Mouse (Mus musculus) midbrain, postnatal 0 days (tissue): ENCODE measurements at regions not wholly inside any gene's neighbourhood (a gene's known extent, or its start where the extent isn't known, plus 50 kb on each side); places are given as distances from the start of the nearest gene placed in this dataset.
A peak's percentile ranks its signal among the peaks of the same experiment; 100 is the strongest.

Experiments used
- ATAC-seq: fragments of 200-750 bp; cut with Nextera tagmentation; 2 replicates; pipeline ENCODE4 v1.8.0; 2017; ENCODE audit warnings: moderate number of reproducible peaks, mild to moderate bottlenecking, moderate TSS enrichment, moderate library complexity; ENCODE audit not compliant: low FRiP score
- DNase-seq: peaks from one replicate; pipeline ENCODE4 v3.0.0-alpha.2; 2015; ENCODE audit warnings: low spot score
- H3K27ac ChIP-seq: fragments of 300-500 bp; sonication (generic); 2 replicates; pipeline ENCODE4 v1.5.1; 2014; ENCODE audit warnings: low read depth, mild to moderate bottlenecking, low read length, mixed read lengths
- H3K27me3 ChIP-seq: fragments of 300-500 bp; sonication (generic); 2 replicates; pipeline ENCODE4 v1.6.1; 2014; ENCODE audit warnings: low read length, control low read depth, mixed read lengths; ENCODE audit not compliant: insufficient read depth
- H3K36me3 ChIP-seq: fragments of 300-500 bp; sonication (generic); 2 replicates; pipeline ENCODE4 v1.6.1; 2014; ENCODE audit warnings: low read length, control low read depth, mixed read lengths; ENCODE audit not compliant: insufficient read depth
- H3K4me1 ChIP-seq: fragments of 300-500 bp; sonication (generic); 2 replicates; pipeline ENCODE4 v1.6.1; 2014; ENCODE audit warnings: mild to moderate bottlenecking, control low read depth, antibody characterized with exemption, low read length, mixed read lengths; ENCODE audit not compliant: insufficient read depth
- H3K4me2 ChIP-seq: fragments of 300-500 bp; sonication (generic); 2 replicates; pipeline ENCODE4 v1.6.1; 2014; ENCODE audit warnings: low read depth, mild to moderate bottlenecking, low read length, mixed read lengths; ENCODE audit not compliant: poor library complexity, severe bottlenecking
- H3K4me3 ChIP-seq: fragments of 300-500 bp; sonication (generic); 2 replicates; pipeline ENCODE4 v1.5.1; 2014; ENCODE audit warnings: low read depth, mild to moderate bottlenecking, low read length, moderate library complexity
- H3K9ac ChIP-seq: fragments of 300-500 bp; sonication (generic); replicated peaks from 2 replicates; pipeline ENCODE4 v1.6.1; 2014; ENCODE audit warnings: mild to moderate bottlenecking, low read length, moderate library complexity, mixed read lengths; ENCODE audit not compliant: poor library complexity, severe bottlenecking
- H3K9me3 ChIP-seq: fragments of 300-500 bp; sonication (generic); 2 replicates; pipeline ENCODE4 v1.6.1; 2016; ENCODE audit warnings: low read length, control low read depth
- CTCF ChIP-seq: IDR thresholded peaks from 2 replicates; pipeline ENCODE4 v1.5.1; 2016; ENCODE audit warnings: antibody characterized with exemption, mild to moderate bottlenecking
- WGBS: fragments of 180-500 bp; shearing (Covaris S2); extraction: QIAGEN DNeasy Blood & Tissue Kit; methylation state at CpG from one replicate; pipeline ENCODE4 v1.1.7; 2014; 5-methylcytosine and 5-hydroxymethylcytosine counted together

- H3K4me2 ChIP-seq = no peak overlapping the region
- H3K9me3 ChIP-seq = no peaks in the 10 kb centered on the region
- H3K9ac ChIP-seq = no peak overlapping the region
- DNase-seq (no peak), ATAC-seq (no peak)
- WGBS = 82% methylated on average over 3 of the region's 3 CpGs
- H3K36me3 ChIP-seq = no peaks in the 10 kb centered on the region
- H3K27ac ChIP-seq = no peak overlapping the region
- H3K4me3 ChIP-seq = no peak overlapping the region
- H3K27me3 ChIP-seq = no peaks in the 10 kb centered on the region
- H3K4me1 ChIP-seq = no peaks in the 10 kb centered on the region
- no peak for TF ChIP-seq CTCF
Observed at GRCm38 (mm10) chr3:52579917-52580316, 311.8 kb downstream of the Foxo1 start.

- Histone ChIP-seq H3K9me3 (no peaks in the 10 kb centered on the region), H3K4me3 (no peak overlapping the region)
Observed at GRCm38 (mm10) chr3:52579096-52579495, 311.0 kb downstream of the Foxo1 start.

GRCm38 (mm10) chr3:52576703-52577244, 308.6 kb downstream of the Foxo1 start:
- Histone ChIP-seq H3K4me3 (no peak overlapping the region), H3K9me3 (no peaks in the 10 kb centered on the region), H3K9ac (no peak overlapping the region), H3K4me1 (no peaks in the 10 kb centered on the region), H3K36me3 (no peaks in the 10 kb centered on the region), H3K27me3 (no peaks in the 10 kb centered on the region), H3K27ac (no peak overlapping the region), H3K4me2 (no peak overlapping the region)
- WGBS = 65% methylated on average over 6 of the region's 6 CpGs
- ATAC-seq (no peak), DNase-seq (no peak)
- no peak for TF ChIP-seq CTCF

More at GRCm38 (mm10) chr3:52579096-52579495, 311.0 kb downstream of the Foxo1 start:
- no peak overlapping the region for H3K4me2 ChIP-seq
- no peaks in the 10 kb centered on the region for H3K4me1 ChIP-seq
- no peaks in the 10 kb centered on the region for H3K36me3 ChIP-seq
- no peak for ATAC-seq
- H3K9ac ChIP-seq = no peak overlapping the region
- WGBS = 94% methylated on average over 3 of the region's 3 CpGs
- H3K27ac ChIP-seq = no peak overlapping the region
- H3K27me3 ChIP-seq = no peaks in the 10 kb centered on the region
- TF ChIP-seq CTCF = no peak
- DNase-seq = no peak

- Histone ChIP-seq H3K4me3 (no peak overlapping the region), H3K9ac (no peak overlapping the region), H3K27me3 (no peaks in the 10 kb centered on the region), H3K27ac (no peak overlapping the region), H3K4me1 (no peaks in the 10 kb centered on the region), H3K9me3 (no peaks in the 10 kb centered on the region), H3K36me3 (no peaks in the 10 kb centered on the region), H3K4me2 (no peak overlapping the region)
- ATAC-seq = peak; percentile 49; the same call in 1 of the 2 replicates
- no peak for TF ChIP-seq CTCF
- WGBS = 29% methylated on average over 8 of the region's 8 CpGs
- peak; percentile 15 for DNase-seq
Observed at GRCm38 (mm10) chr3:52575237-52575798, 307.2 kb downstream of the Foxo1 start.

- Histone ChIP-seq H3K9me3 (no peaks in the 10 kb centered on the region), H3K4me2 (no peak overlapping the region), H3K4me3 (no peak overlapping the region), H3K4me1 (no peaks in the 10 kb centered on the region), H3K27ac (no peak overlapping the region), H3K9ac (no peak overlapping the region), H3K27me3 (no peaks in the 10 kb centered on the region), H3K36me3 (no peaks in the 10 kb centered on the region)
- DNase-seq (no peak), ATAC-seq (no peak)
- 91% methylated on average over 6 of the region's 6 CpGs for WGBS
- TF ChIP-seq CTCF = no peak
Observed at GRCm38 (mm10) chr3:52574341-52574740, 306.2 kb downstream of the Foxo1 start.

GRCm38 (mm10) chr3:52573806-52574205, 305.7 kb downstream of the Foxo1 start:
- no peak for DNase-seq
- 93% methylated on average over 6 of the region's 6 CpGs for WGBS
- TF ChIP-seq CTCF = no peak

More at GRCm38 (mm10) chr3:52573806-52574205, 305.7 kb downstream of the Foxo1 start:
- H3K4me2 ChIP-seq = no peak overlapping the region
- no peak overlapping the region for H3K27ac ChIP-seq
- no peaks in the 10 kb centered on the region for H3K27me3 ChIP-seq
- no peaks in the 10 kb centered on the region for H3K9me3 ChIP-seq
- H3K4me3 ChIP-seq = no peak overlapping the region
- H3K9ac ChIP-seq = no peak overlapping the region
- H3K4me1 ChIP-seq = no peaks in the 10 kb centered on the region
- H3K36me3 ChIP-seq = no peaks in the 10 kb centered on the region
- ATAC-seq = no peak
